Mouse (Mus musculus): ENCODE results near the gene Matn4. TPM values are rescaled to one million over a fixed set of nuclear protein-coding genes. Genes with fewer than 3 reads are reported as not detected.

Matn4 gene
- polyA plus RNA-seq, 1 experiment from 2014 or later = 0.32 TPM

GRCm38 (mm10) chr2:164443460-164444000, 38.6 kb upstream of the Matn4 start, which contains the start of gene Sdc4:
Gene Sdc4, minus strand, starts transcription at chr2:164443887.
- peak within 1 kb of the TSS; percentile 51 for H3K9ac ChIP-seq
- peak within 1 kb of the TSS; percentile 55 for H3K4me2 ChIP-seq
- peak within 1 kb of the TSS; percentile 45 for H3K27ac ChIP-seq (replicated peaks)
- peak within 1 kb of the TSS; percentile 52 for H3K4me3 ChIP-seq (replicated peaks)
- H3K9me3 ChIP-seq (replicated peaks) = no peaks in the 10 kb centered on the region
- no peaks in the 10 kb centered on the region for H3K36me3 ChIP-seq (replicated peaks)
- no peak for ATAC-seq (ENCODE audit: insufficient read depth)
- peaks cover 54% of the 10 kb centered on the region for H3K27me3 ChIP-seq
- 9% methylated on average over 18 of the region's 18 CpGs for WGBS (ENCODE audit: insufficient replicate concordance)
- H3K4me1 ChIP-seq (replicated peaks) = peaks cover 5% of the 10 kb centered on the region

GRCm38 (mm10) chr2:164443051-164443437, 38.1 kb upstream of the Matn4 start:
- Histone ChIP-seq H3K9ac (peak overlapping the region; percentile 51), H3K9me3 (replicated peaks) (no peaks in the 10 kb centered on the region), H3K36me3 (replicated peaks) (no peaks in the 10 kb centered on the region), H3K27me3 (peaks cover 54% of the 10 kb centered on the region), H3K27ac (replicated peaks) (peak overlapping the region; percentile 45), H3K4me2 (peak overlapping the region; percentile 55), H3K4me3 (replicated peaks) (peak overlapping the region; percentile 52), H3K4me1 (replicated peaks) (peaks cover 5% of the 10 kb centered on the region)
- ATAC-seq (ENCODE audit: insufficient read depth) = peak; percentile 76
- under 1% methylated on average over 26 of the region's 26 CpGs for WGBS (ENCODE audit: insufficient replicate concordance)

GRCm38 (mm10) chr2:164442315-164443050, 37.5 kb upstream of the Matn4 start:
- Histone ChIP-seq H3K4me1 (replicated peaks) (peaks cover 5% of the 10 kb centered on the region), H3K4me3 (replicated peaks) (peak overlapping the region; percentile 52), H3K27me3 (peaks cover 54% of the 10 kb centered on the region), H3K9me3 (replicated peaks) (no peaks in the 10 kb centered on the region), H3K36me3 (replicated peaks) (no peaks in the 10 kb centered on the region), H3K9ac (peak overlapping the region; percentile 51), H3K4me2 (peak overlapping the region; percentile 55), H3K27ac (replicated peaks) (peak overlapping the region; percentile 45; the same call in 1 of the 2 replicates)
- peak; percentile 48 for ATAC-seq (ENCODE audit: insufficient read depth)
- 4% methylated on average over 29 of the region's 29 CpGs for WGBS (ENCODE audit: insufficient replicate concordance)

- Histone ChIP-seq H3K36me3 (replicated peaks) (no peaks in the 10 kb centered on the region), H3K9ac (peak overlapping the region; percentile 51; the same call in 1 of the 2 replicates), H3K27me3 (peaks cover 58% of the 10 kb centered on the region), H3K27ac (replicated peaks) (no peak overlapping the region), H3K4me1 (replicated peaks) (peaks cover 5% of the 10 kb centered on the region), H3K9me3 (replicated peaks) (no peaks in the 10 kb centered on the region), H3K4me3 (replicated peaks) (peak overlapping the region; percentile 52), H3K4me2 (peak overlapping the region; percentile 55)
- WGBS (ENCODE audit: insufficient replicate concordance) = 18% methylated on average over 7 of the region's 7 CpGs
- no peak for ATAC-seq (ENCODE audit: insufficient read depth)
Measured at GRCm38 (mm10) chr2:164441731-164442130, 36.8 kb upstream of the Matn4 start.

- Histone ChIP-seq H3K4me3 (replicated peaks) (peak overlapping the region; percentile 52), H3K4me2 (peak overlapping the region; percentile 55), H3K27ac (replicated peaks) (no peak overlapping the region), H3K27me3 (peaks cover 60% of the 10 kb centered on the region), H3K4me1 (replicated peaks) (peaks cover 8% of the 10 kb centered on the region), H3K9ac (no peak overlapping the region), H3K36me3 (replicated peaks) (no peaks in the 10 kb centered on the region), H3K9me3 (replicated peaks) (no peaks in the 10 kb centered on the region)
- WGBS (ENCODE audit: insufficient replicate concordance) = 14% methylated on average over 8 of the region's 8 CpGs
- ATAC-seq (ENCODE audit: insufficient read depth) = no peak
Measured at GRCm38 (mm10) chr2:164441155-164441554, 36.2 kb upstream of the Matn4 start.

GRCm38 (mm10) chr2:164440314-164440713, 35.4 kb upstream of the Matn4 start:
- Histone ChIP-seq H3K27ac (replicated peaks) (no peak overlapping the region), H3K9ac (no peak overlapping the region), H3K4me1 (replicated peaks) (peaks cover 12% of the 10 kb centered on the region), H3K4me2 (peak overlapping the region; percentile 55), H3K4me3 (replicated peaks) (no peak overlapping the region), H3K36me3 (replicated peaks) (no peaks in the 10 kb centered on the region), H3K9me3 (replicated peaks) (no peaks in the 10 kb centered on the region), H3K27me3 (peaks cover 57% of the 10 kb centered on the region)
- ATAC-seq (ENCODE audit: insufficient read depth) = no peak
- 58% methylated on average over 5 of the region's 5 CpGs for WGBS (ENCODE audit: insufficient replicate concordance)

GRCm38 (mm10) chr2:164439001-164439421, 34.1 kb upstream of the Matn4 start:
- no peak for ATAC-seq (ENCODE audit: insufficient read depth)
- peak overlapping the region; percentile 45 for H3K4me2 ChIP-seq
- H3K9me3 ChIP-seq (replicated peaks) = no peaks in the 10 kb centered on the region
- peaks cover 12% of the 10 kb centered on the region for H3K4me1 ChIP-seq (replicated peaks)
- WGBS (ENCODE audit: insufficient replicate concordance) = 39% methylated on average over 3 of the region's 3 CpGs
- H3K4me3 ChIP-seq (replicated peaks) = no peak overlapping the region
- no peaks in the 10 kb centered on the region for H3K36me3 ChIP-seq (replicated peaks)
- no peak overlapping the region for H3K9ac ChIP-seq
- no peak overlapping the region for H3K27ac ChIP-seq (replicated peaks)
- peaks cover 50% of the 10 kb centered on the region for H3K27me3 ChIP-seq

GRCm38 (mm10) chr2:164438257-164438656, 33.3 kb upstream of the Matn4 start:
- Histone ChIP-seq H3K36me3 (replicated peaks) (no peaks in the 10 kb centered on the region), H3K27me3 (peaks cover 43% of the 10 kb centered on the region), H3K4me2 (peak overlapping the region; percentile 45), H3K4me3 (replicated peaks) (no peak overlapping the region), H3K4me1 (replicated peaks) (peaks cover 12% of the 10 kb centered on the region), H3K9ac (no peak overlapping the region), H3K27ac (replicated peaks) (no peak overlapping the region), H3K9me3 (replicated peaks) (no peaks in the 10 kb centered on the region)
- WGBS (ENCODE audit: insufficient replicate concordance) = 43% methylated on average over 8 of the region's 8 CpGs
- ATAC-seq (ENCODE audit: insufficient read depth) = 0 out of 2 replicates have a peak, but pooled peaks have one; percentile 2

- no peak overlapping the region for H3K9ac ChIP-seq
- 36% methylated on average over 6 of the region's 6 CpGs for WGBS (ENCODE audit: insufficient replicate concordance)
Measured at GRCm38 (mm10) chr2:164437710-164438109, 32.8 kb upstream of the Matn4 start.

GRCm38 (mm10) chr2:164436961-164437360, 32.0 kb upstream of the Matn4 start:
- H3K9ac ChIP-seq = peak overlapping the region; percentile 8; the same call in 1 of the 2 replicates
- H3K9me3 ChIP-seq (replicated peaks) = no peaks in the 10 kb centered on the region
- ATAC-seq (ENCODE audit: insufficient read depth) = peak; percentile 33
- peak overlapping the region; percentile 71 for H3K27ac ChIP-seq (replicated peaks)
- no peak overlapping the region; the same call in 1 of the 2 replicates for H3K4me3 ChIP-seq (replicated peaks)
- peaks cover 12% of the 10 kb centered on the region for H3K4me1 ChIP-seq (replicated peaks)
- H3K4me2 ChIP-seq = peak overlapping the region; percentile 45
- H3K36me3 ChIP-seq (replicated peaks) = no peaks in the 10 kb centered on the region
- 36% methylated on average over 3 of the region's 3 CpGs for WGBS (ENCODE audit: insufficient replicate concordance)
- H3K27me3 ChIP-seq = peaks cover 33% of the 10 kb centered on the region

More at GRCm38 (mm10) chr2:164437710-164438109, 32.8 kb upstream of the Matn4 start:
- Histone ChIP-seq H3K9me3 (replicated peaks) (no peaks in the 10 kb centered on the region), H3K27me3 (peaks cover 38% of the 10 kb centered on the region), H3K4me3 (replicated peaks) (no peak overlapping the region), H3K4me2 (peak overlapping the region; percentile 45), H3K4me1 (replicated peaks) (peaks cover 12% of the 10 kb centered on the region), H3K27ac (replicated peaks) (peak overlapping the region; percentile 71), H3K36me3 (replicated peaks) (no peaks in the 10 kb centered on the region)
- ATAC-seq (ENCODE audit: insufficient read depth) = no peak

- Histone ChIP-seq H3K36me3 (replicated peaks) (no peaks in the 10 kb centered on the region), H3K9ac (peak overlapping the region; percentile 8; the same call in 1 of the 2 replicates), H3K27me3 (peaks cover 32% of the 10 kb centered on the region), H3K4me3 (replicated peaks) (no peak overlapping the region; the same call in 1 of the 2 replicates), H3K4me1 (replicated peaks) (peaks cover 17% of the 10 kb centered on the region), H3K4me2 (peak overlapping the region; percentile 45), H3K27ac (replicated peaks) (peak overlapping the region; percentile 71), H3K9me3 (replicated peaks) (no peaks in the 10 kb centered on the region)
- ATAC-seq (ENCODE audit: insufficient read depth) = no peak
- 16% methylated on average over 8 of the region's 8 CpGs for WGBS (ENCODE audit: insufficient replicate concordance)
Measured at GRCm38 (mm10) chr2:164436215-164436913, 31.4 kb upstream of the Matn4 start.
